Mouse (Mus musculus) spleen, postnatal 36 days (tissue): ENCODE measurements around the gene Tmem185b.

Source experiments
- DNase-seq, 2 experiments: peaks; one replicate each; pipeline ENCODE4 v3.0.0; 2022; ENCODE audit warnings: low spot score in 2 of 2, mixed read lengths in 1 of 2

Tmem185b gene

GRCm38 (mm10) chr1:119525689-119526591 is at the start of gene Tmem185b:
TSS of gene Tmem185b (plus strand) at chr1:119526160.
- peak; percentile 83 to 86 for DNase-seq

GRCm38 (mm10) chr1:119476905-119477353 is 49.0 kb upstream of the Tmem185b start:
- DNase-seq, result peak in 1 of 2 experiments; percentile 17

- no peak for DNase-seq
These were observed 46.3 kb upstream of the Tmem185b start for GRCm38 (mm10) chr1:119479641-119480040.

- no peak for DNase-seq
These were observed 45.3 kb upstream of the Tmem185b start for GRCm38 (mm10) chr1:119480678-119481077.

GRCm38 (mm10) chr1:119481205-119481932 is 44.6 kb upstream of the Tmem185b start:
- DNase-seq, result no peak

- DNase-seq, result no peak
These were observed 43.1 kb upstream of the Tmem185b start for GRCm38 (mm10) chr1:119482891-119483290.

GRCm38 (mm10) chr1:119484457-119484856 is 41.5 kb upstream of the Tmem185b start:
- no peak for DNase-seq

GRCm38 (mm10) chr1:119485825-119486224 is 40.1 kb upstream of the Tmem185b start:
- no peak for DNase-seq

GRCm38 (mm10) chr1:119487917-119488590 is 37.9 kb upstream of the Tmem185b start:
- no peak for DNase-seq

- DNase-seq, result no peak
These were observed 35.2 kb upstream of the Tmem185b start for GRCm38 (mm10) chr1:119490765-119491164.

- DNase-seq, result peak; percentile 33 to 54
These were observed 33.9 kb upstream of the Tmem185b start for GRCm38 (mm10) chr1:119492097-119492496.

GRCm38 (mm10) chr1:119492505-119492904 is 33.5 kb upstream of the Tmem185b start:
- DNase-seq, result no peak

GRCm38 (mm10) chr1:119494024-119494711 is 31.8 kb upstream of the Tmem185b start:
- DNase-seq, result no peak

- no peak for DNase-seq
These were observed 31.1 kb upstream of the Tmem185b start for GRCm38 (mm10) chr1:119494712-119495395.

- DNase-seq, result no peak
These were observed 30.6 kb upstream of the Tmem185b start for GRCm38 (mm10) chr1:119495396-119495775.

- DNase-seq, result no peak
These were observed 28.5 kb upstream of the Tmem185b start for GRCm38 (mm10) chr1:119497346-119498004.

- no peak for DNase-seq
These were observed 27.3 kb upstream of the Tmem185b start for GRCm38 (mm10) chr1:119498536-119499231.

- no peak for DNase-seq
These were observed 26.5 kb upstream of the Tmem185b start for GRCm38 (mm10) chr1:119499456-119499855.

GRCm38 (mm10) chr1:119501881-119502280 is 24.1 kb upstream of the Tmem185b start:
- DNase-seq, result no peak

GRCm38 (mm10) chr1:119502729-119503128 is 23.2 kb upstream of the Tmem185b start:
- DNase-seq, result no peak
